Mouse (Mus musculus) forebrain, embryonic 11.5 days (tissue): ENCODE measurements around the gene Shroom2. TPM values are rescaled to one million over a fixed set of nuclear protein-coding genes. Genes with fewer than 3 reads are reported as not detected.
A peak's percentile ranks its signal among the peaks of the same experiment; 100 is the strongest.

Experiments
- ATAC-seq: fragments of 200-750 bp; cut with Nextera tagmentation; replicated peaks from 2 replicates; pipeline ENCODE4 v1.8.0; 2017; ENCODE audit warnings: moderate TSS enrichment; ENCODE audit not compliant: low FRiP score
- DNase-seq: peaks from one replicate; pipeline ENCODE4 v3.0.0-alpha.2; 2017; ENCODE audit warnings: low spot score
- H3K27ac ChIP-seq: fragments of 300-500 bp; sonication (generic); 2 replicates; pipeline ENCODE4 v1.5.1; 2014; ENCODE audit warnings: low read depth, low read length
- H3K27me3 ChIP-seq: fragments of 300-500 bp; sonication (generic); 2 replicates; pipeline ENCODE4 v1.6.1; 2014; ENCODE audit warnings: mild to moderate bottlenecking, low read length, mixed read lengths; ENCODE audit not compliant: control insufficient read depth, insufficient read depth
- H3K36me3 ChIP-seq: fragments of 300-500 bp; sonication (generic); 2 replicates; pipeline ENCODE4 v1.6.1; 2014; ENCODE audit warnings: mild to moderate bottlenecking, low read length, moderate library complexity, mixed read lengths; ENCODE audit not compliant: control insufficient read depth, insufficient read depth
- H3K4me1 ChIP-seq: fragments of 300-500 bp; sonication (generic); replicated peaks from 2 replicates; pipeline ENCODE4 v1.6.1; 2014; ENCODE audit warnings: low read length, mixed read lengths; ENCODE audit not compliant: control insufficient read depth, insufficient read depth
- H3K4me2 ChIP-seq: fragments of 300-500 bp; sonication (generic); 2 replicates; pipeline ENCODE4 v1.6.1; 2014; ENCODE audit warnings: low read depth, mild to moderate bottlenecking, low read length, moderate library complexity, mixed read lengths; ENCODE audit not compliant: severe bottlenecking
- H3K4me3 ChIP-seq: fragments of 300-500 bp; sonication (generic); 2 replicates; pipeline ENCODE4 v1.5.1; 2014; ENCODE audit warnings: low read depth, low read length
- H3K9ac ChIP-seq: fragments of 300-500 bp; sonication (generic); 2 replicates; pipeline ENCODE4 v1.6.1; 2014; ENCODE audit warnings: low read length
- H3K9me3 ChIP-seq: fragments of 300-500 bp; sonication (generic); 2 replicates; pipeline ENCODE4 v1.6.1; 2016; ENCODE audit warnings: low read length, mixed read lengths; ENCODE audit not compliant: control insufficient read depth
- WGBS: fragments of 180-500 bp; shearing (Covaris S2); extraction: QIAGEN DNeasy Blood & Tissue Kit; methylation state at CpG from one replicate; pipeline ENCODE4 v1.1.7; 2014; 5-methylcytosine and 5-hydroxymethylcytosine counted together
- polyA plus RNA-seq: library from polyadenylated mRNA; unstranded; fragments of >200 nt; fragmentation: Nextera tagmentation; extraction: Ambion mirVana; gene quantifications from 2 replicates; pipeline ENCODE4 v1.2.1, GENCODE M21; 2014

Gene Shroom2
- polyA plus RNA-seq, 1 experiment from 2014 or later = 12.3 TPM

DNA sequence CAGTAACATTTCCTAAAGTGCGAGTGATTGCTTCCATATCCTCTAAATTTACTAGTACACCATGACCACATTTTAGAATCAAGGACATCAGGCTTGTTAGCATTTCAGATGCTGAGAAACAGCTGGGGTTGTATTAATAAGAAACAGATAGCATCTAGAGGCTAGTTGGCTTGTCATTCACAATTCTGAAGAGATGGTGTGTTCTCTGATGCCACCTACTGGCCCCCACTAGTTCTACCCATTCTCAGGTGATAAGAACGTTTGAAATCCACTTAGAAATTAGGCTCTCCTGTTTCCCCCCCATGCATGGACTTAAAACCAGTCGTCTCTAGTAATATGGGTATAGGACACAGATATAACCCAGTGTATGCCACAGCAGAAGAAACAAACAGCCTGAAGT is 92.9 kb downstream of the Shroom2 start:
- H3K9me3 ChIP-seq = no peaks in the 10 kb centered on the region
- H3K4me3 ChIP-seq = no peak overlapping the region
- peaks cover 6% of the 10 kb centered on the region; the same call in 1 of the 2 replicates for H3K27me3 ChIP-seq
- ATAC-seq (no peak), DNase-seq (no peak)
- 58% methylated on average over 3 of the region's 3 CpGs for WGBS
- H3K9ac ChIP-seq = no peak overlapping the region
- H3K36me3 ChIP-seq = no peaks in the 10 kb centered on the region
- H3K4me1 ChIP-seq = no peaks in the 10 kb centered on the region
- no peak overlapping the region for H3K27ac ChIP-seq
- H3K4me2 ChIP-seq = no peak overlapping the region

DNA sequence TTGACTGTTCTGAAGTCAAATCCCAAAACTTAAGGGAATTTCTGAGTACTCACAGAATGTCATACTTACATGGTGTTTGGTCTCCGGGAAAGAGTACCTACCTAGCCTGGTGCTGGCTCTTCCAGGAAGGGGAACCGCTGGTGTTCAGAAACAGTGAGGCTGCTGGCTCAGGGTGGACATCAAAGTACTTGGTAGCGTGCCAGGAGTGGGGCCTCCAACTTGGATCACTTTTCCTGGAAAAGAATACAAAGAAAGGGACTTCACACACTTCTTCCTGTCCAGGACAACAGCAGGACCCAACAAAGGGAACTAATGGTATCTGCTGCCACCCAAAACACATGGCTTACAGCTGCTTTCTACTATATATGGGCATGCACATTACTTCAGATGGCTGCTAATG is 95.8 kb downstream of the Shroom2 start:
- Histone ChIP-seq H3K9me3 (no peaks in the 10 kb centered on the region), H3K4me1 (no peaks in the 10 kb centered on the region), H3K27me3 (peaks cover 6% of the 10 kb centered on the region; the same call in 1 of the 2 replicates), H3K9ac (no peak overlapping the region), H3K4me3 (no peak overlapping the region), H3K27ac (no peak overlapping the region), H3K36me3 (no peaks in the 10 kb centered on the region), H3K4me2 (no peak overlapping the region)
- WGBS = 90% methylated on average over 3 of the region's 3 CpGs
- ATAC-seq = no peak
- no peak for DNase-seq

DNA sequence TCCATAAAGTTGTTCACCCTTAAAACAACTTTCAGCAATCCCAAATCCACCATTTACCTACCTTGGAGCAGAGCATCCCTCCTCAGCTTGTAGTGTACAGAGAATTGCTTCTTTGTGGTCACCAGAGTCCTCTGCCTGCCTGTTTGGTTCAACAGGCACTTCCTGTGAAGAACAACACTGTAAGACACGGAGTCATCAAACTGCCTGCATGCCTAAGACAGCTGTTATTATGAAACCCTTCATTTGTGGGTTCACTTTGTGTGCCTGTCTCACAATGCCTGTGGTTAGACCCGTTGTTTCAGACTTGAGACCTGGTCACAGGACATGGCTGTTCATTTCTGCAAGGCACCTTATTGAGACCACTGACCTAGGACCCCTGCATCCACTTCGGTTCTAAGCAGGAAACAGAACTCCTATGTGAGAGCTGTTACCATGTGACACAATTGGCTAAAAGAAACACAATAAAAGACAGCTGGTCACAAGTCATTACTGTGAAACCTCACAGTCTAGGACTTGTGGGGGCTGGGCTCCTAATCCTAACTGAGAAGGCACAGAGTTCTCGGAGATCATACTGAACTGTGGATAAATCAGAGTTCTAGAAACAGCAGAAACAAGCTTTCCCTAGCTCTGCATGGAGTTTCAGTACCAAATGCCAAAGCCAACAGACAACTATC is 111.8 kb downstream of the Shroom2 start:
- Histone ChIP-seq H3K9me3 (no peaks in the 10 kb centered on the region), H3K4me1 (no peaks in the 10 kb centered on the region), H3K27ac (no peak overlapping the region), H3K4me2 (no peak overlapping the region), H3K36me3 (no peaks in the 10 kb centered on the region), H3K27me3 (peaks cover 21% of the 10 kb centered on the region; the same call in 1 of the 2 replicates), H3K4me3 (no peak overlapping the region), H3K9ac (no peak overlapping the region)
- no peak for DNase-seq
- whole genome bisulfite sequencing = 51% methylated on average over 4 of the region's 4 CpGs
- no peak for ATAC-seq

DNA sequence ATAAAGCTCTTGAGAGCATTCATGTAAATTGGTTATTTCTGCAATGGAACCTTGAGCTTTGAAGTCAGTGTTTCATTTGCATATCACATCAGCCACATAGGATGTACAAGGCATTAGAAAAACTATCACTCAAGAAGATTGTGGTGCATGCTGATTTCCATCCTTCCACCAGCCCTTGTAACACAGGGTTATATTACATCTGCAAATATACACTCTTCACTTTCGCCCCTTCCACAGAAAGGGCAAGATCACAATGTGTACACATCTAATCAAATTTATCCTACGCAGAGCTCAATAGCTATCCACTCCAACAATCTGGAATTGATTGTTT is 112.7 kb downstream of the Shroom2 start:
- no peak for DNase-seq
- Histone ChIP-seq H3K27me3 (peaks cover 25% of the 10 kb centered on the region; the same call in 1 of the 2 replicates), H3K4me3 (no peak overlapping the region), H3K9ac (no peak overlapping the region), H3K4me2 (no peak overlapping the region), H3K36me3 (no peaks in the 10 kb centered on the region), H3K27ac (peak overlapping the region; percentile 50), H3K4me1 (no peaks in the 10 kb centered on the region), H3K9me3 (no peaks in the 10 kb centered on the region)
- WGBS = 73% methylated on average over 2 of the region's 2 CpGs
- ATAC-seq = peak; percentile 3; the same call in 1 of the 2 replicates

DNA sequence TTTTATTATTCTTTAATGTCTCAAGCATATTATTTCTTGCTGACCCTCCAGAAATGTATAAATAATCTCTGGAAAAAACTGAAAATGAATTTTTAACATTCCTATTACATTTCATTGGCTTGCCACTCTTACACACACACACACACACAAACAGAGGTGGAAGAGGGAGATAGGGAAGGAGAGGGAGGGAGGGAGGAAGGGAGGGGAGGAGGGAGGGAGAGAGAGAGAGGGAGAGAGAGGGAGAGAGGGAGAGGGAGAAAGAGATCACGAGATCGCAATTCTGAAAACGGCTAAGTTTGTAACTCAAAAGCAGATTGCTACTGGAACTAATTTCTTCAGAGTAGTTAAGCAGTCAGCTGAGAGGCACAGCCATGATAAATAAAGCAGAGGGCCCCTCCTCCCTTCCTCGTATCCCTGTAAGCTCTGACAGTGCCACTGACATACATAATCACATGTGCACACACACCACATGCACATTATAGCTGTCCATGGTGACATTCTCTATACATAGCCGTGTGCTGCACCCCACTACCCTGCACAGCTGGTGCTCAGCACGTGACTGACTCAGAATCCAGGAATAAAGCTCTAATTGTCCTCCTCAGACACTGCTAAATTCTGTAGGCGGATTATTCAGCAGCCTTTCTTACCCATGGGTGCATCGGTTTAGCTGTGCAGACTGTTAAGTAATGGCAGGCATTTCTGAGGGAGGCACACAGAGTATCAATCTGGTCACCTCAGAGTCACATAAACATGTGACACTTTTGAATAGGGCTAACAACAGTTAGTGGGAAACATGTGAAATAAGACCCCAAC is 113.3 kb downstream of the Shroom2 start:
- ATAC-seq = peak; percentile 94
- H3K27me3 ChIP-seq = peaks cover 24% of the 10 kb centered on the region; the same call in 1 of the 2 replicates
- no peaks in the 10 kb centered on the region for H3K9me3 ChIP-seq
- H3K27ac ChIP-seq = peak overlapping the region; percentile 50
- no peak overlapping the region; the same call in 1 of the 2 replicates for H3K4me2 ChIP-seq
- no peaks in the 10 kb centered on the region for H3K4me1 ChIP-seq
- no peak overlapping the region for H3K9ac ChIP-seq
- no peaks in the 10 kb centered on the region for H3K36me3 ChIP-seq
- 31% methylated on average over 8 of the region's 8 CpGs for WGBS
- no peak overlapping the region for H3K4me3 ChIP-seq
- no peak for DNase-seq

DNA sequence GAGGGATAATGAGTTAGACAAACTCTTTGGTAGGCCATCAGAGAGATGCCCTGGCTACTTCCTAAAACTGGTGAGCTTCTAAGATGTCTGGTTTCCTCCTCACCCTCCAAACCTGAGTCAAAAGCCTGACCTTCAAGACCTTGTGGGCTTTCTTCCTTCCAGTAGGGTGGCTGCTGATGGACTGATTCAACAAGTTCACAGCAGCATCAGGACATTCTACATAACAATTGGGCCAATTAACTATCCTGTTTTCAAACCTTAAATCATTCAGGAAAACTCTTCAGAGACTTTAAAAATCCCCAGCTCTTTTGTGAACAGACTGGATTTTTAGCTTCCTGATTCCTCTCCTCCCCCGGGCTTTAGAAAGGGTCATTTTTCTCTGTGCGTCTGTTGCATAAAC is 116.6 kb downstream of the Shroom2 start:
- Histone ChIP-seq H3K9ac (no peak overlapping the region), H3K27me3 (peaks cover 17% of the 10 kb centered on the region), H3K9me3 (no peaks in the 10 kb centered on the region), H3K27ac (no peak overlapping the region), H3K4me1 (no peaks in the 10 kb centered on the region), H3K4me3 (no peak overlapping the region), H3K36me3 (no peaks in the 10 kb centered on the region), H3K4me2 (no peak overlapping the region)
- 84% methylated on average over 2 of the region's 2 CpGs for WGBS
- no peak for DNase-seq
- no peak for ATAC-seq

DNA sequence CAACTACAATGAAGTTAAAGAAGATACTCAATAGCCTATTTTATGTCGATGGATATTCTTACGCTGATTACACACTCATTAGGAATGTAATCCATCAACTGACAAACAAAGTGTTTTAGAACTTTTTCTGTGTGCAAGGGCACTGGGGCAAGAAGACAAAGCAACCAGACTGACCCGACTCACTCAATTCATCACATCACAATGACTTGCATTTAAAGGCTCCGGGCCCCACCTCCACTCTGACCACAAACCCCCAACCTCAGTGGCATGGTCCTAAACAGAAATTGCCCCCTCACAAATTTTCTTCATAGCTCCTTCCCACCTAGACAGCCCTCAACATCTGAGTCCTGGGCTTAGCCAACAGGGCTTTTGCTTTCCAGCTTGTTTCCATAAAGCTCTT is 124.4 kb downstream of the Shroom2 start:
- peaks cover 10% of the 10 kb centered on the region for H3K27me3 ChIP-seq
- no peak for DNase-seq
- WGBS = 24% methylated on average over 4 of the region's 4 CpGs

DNA sequence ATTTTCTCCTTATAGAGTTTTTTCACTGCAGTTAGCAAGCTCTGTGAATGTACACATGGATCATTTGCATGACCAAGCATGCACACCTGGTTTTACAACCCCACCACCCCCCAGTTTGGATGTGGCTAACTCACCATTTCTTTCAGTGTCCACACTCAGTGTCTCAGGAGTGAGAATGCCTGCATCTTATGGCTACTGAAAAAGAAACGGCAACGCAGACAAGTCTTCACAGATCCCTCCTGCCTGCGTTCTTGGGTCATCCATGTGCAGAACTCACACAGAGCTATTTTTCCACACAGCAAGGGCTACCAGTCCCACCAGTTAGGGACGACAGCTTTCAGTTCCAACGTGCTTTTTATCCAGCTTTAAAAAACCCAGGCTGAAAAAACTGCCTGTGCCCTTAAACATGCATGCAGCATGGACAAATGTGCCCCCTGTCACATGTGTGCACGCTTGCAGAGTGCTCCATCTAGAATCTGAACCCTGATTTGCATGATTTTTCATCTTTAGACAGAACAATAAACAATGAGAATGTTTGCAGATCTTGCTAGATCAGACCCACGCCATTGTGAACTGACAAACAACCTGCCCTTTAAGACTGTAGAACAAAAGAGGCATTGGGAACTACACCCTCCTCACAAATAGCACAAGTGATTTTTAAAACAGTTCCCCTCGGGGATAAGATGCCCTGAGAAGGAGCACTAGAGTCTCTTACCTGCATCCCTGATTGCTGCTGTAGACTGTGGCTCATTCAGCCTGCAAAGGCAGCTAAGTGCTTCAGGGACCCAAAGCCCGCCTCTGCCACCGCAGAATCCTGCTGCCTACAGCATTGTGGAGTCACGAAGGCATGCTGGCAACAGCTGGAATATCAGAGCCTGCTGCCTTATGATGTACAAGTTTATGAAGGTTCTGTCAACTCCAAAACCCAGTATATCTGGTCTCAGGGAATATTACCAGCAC is 125.3 kb downstream of the Shroom2 start:
- Histone ChIP-seq H3K4me2 (peak overlapping the region; percentile 6; the same call in 1 of the 2 replicates), H3K4me1 (peaks cover 3% of the 10 kb centered on the region; the same call in 1 of the 2 replicates), H3K9ac (0 out of 2 replicates have a peak overlapping the region, but pooled peaks have one; percentile 16), H3K4me3 (0 out of 2 replicates have a peak overlapping the region, but pooled peaks have one; percentile 1), H3K27me3 (peaks cover 10% of the 10 kb centered on the region; the same call in 1 of the 2 replicates), H3K36me3 (no peaks in the 10 kb centered on the region), H3K27ac (0 out of 2 replicates have a peak overlapping the region, but pooled peaks have one; percentile 18), H3K9me3 (no peaks in the 10 kb centered on the region)
- DNase-seq (peak; percentile 50), ATAC-seq (no peak)
- 32% methylated on average over 11 of the region's 11 CpGs for WGBS

More for the DNA sequence above, 124.4 kb downstream of the Shroom2 start:
- ATAC-seq = peak; percentile 27; the same call in 1 of the 2 replicates
- Histone ChIP-seq H3K4me2 (no peak overlapping the region), H3K36me3 (no peaks in the 10 kb centered on the region), H3K4me3 (no peak overlapping the region), H3K9ac (no peak overlapping the region), H3K27ac (no peak overlapping the region), H3K9me3 (no peaks in the 10 kb centered on the region), H3K4me1 (peaks cover 3% of the 10 kb centered on the region; the same call in 1 of the 2 replicates)
